Mouse (Mus musculus): ENCODE measurements around the gene Gm1123. TPM values are rescaled to one million over a fixed set of nuclear protein-coding genes. Genes with fewer than 3 reads are reported as not detected.

Gm1123 gene
- 1 to 10 TPM in 1 of 2 experiments, not detected in 1; 1.1 TPM for polyA plus RNA-seq (2017; shearing (Covaris generic))

GRCm38 (mm10) chr9:99035575-99035974, at the start of gene Gm1123:
TSS of gene Gm1123 (minus strand) at chr9:99035715.

GRCm38 (mm10) chr9:98985800-98986475, 49.6 kb downstream of the Gm1123 start, which contains the start of gene Faim:
TSS of gene Faim (plus strand) at chr9:98986373.

Other genes starting within 250 kb of the Gm1123 start
- gene Prr23a1, start 193.2 kb downstream of the Gm1123 start, polyA plus RNA-seq (2017; shearing (Covaris generic)): not detected
- gene Prr23a2, start 179.2 kb downstream of the Gm1123 start, polyA plus RNA-seq (2017; shearing (Covaris generic)): not detected
- gene Prr23a3, start 170.9 kb downstream of the Gm1123 start, polyA plus RNA-seq (2017; shearing (Covaris generic)): not detected
- not detected for gene 7420426K07Rik, start 132.6 kb downstream of the Gm1123 start, polyA plus RNA-seq (2017; shearing (Covaris generic))
- gene Foxl2, start 80.4 kb downstream of the Gm1123 start, polyA plus RNA-seq (2017; shearing (Covaris generic)): under 1 TPM in 1 of 2 experiments, not detected in 1; 0.48 TPM
- 10 to 100 TPM; 74.1 to 82.5 TPM for gene Faim, start 49.3 kb downstream of the Gm1123 start, polyA plus RNA-seq (2017; shearing (Covaris generic))
- gene Pik3cb, start 104.9 kb upstream of the Gm1123 start, polyA plus RNA-seq (2017; shearing (Covaris generic)): 10 to 100 TPM in 1 of 2 experiments, 1 to 10 TPM in 1; 7.7 to 14.7 TPM
- gene Faiml, start 201.5 kb upstream of the Gm1123 start, polyA plus RNA-seq (2017; shearing (Covaris generic)): 1 to 10 TPM in 1 of 2 experiments, not detected in 1; 2.7 TPM
- gene Cep70, start 207.7 kb upstream of the Gm1123 start, polyA plus RNA-seq (2017; shearing (Covaris generic)): 10 to 100 TPM; 16.5 to 18.3 TPM

Data from inflammation-experienced regulatory T-cells (primary cell).